Mouse (Mus musculus): ENCODE results near the gene Gm30191. TPM values are rescaled to one million over a fixed set of nuclear protein-coding genes. Genes with fewer than 3 reads are reported as not detected.

Gene Gm30191
- total RNA-seq, 2 experiments from 2014 or later = not detected

DNA sequence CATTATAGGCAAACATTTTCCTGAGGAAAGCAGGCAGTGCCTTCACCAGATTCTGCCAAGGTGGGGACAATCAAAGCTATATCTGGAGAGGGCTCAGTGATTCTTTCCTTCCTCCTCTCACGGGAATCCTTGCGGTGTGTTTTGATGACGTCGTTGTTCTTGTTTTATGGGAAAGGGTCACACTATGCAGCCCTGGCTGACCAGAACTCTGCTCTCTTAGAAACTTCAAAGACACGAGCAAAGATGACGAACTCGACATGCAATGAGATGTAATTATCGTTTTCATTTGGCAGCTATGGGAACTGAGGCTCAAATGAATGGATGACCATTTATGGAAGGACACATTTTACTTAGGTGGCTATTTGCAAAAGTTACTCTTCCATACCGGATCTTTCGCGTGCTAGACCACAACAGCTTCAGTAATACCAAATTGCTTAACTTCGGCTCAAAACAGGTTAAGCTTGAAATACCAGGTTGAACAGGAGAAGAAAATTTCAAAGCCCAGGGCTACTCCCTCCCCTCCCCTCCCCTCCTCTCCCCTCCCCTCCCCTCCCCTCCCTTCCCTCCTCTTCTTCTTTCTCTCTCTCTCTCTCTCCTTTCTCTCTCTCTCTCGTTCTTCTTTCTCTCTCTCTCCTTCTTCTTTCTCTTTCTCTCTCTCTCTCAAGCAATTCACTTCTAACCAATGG lies 26.1 kb downstream of the Gm30191 start:
- no peak for DNase-seq
- Histone ChIP-seq H3K4me3 (peak overlapping the region; percentile 41; the same call in 1 of the 2 replicates), H3K27ac (no peak overlapping the region)
- TF ChIP-seq CTCF (IDR thresholded peaks at IDR 0.05) = no peak
- intact Hi-C loops (cut with DNase I) = no loop called here

- no peak overlapping the region for H3K27ac ChIP-seq
- peak overlapping the region; percentile 41; the same call in 1 of the 2 replicates for H3K4me3 ChIP-seq
- intact Hi-C loops (cut with DNase I) = no loop called here
- no peak for DNase-seq
- no peak for TF ChIP-seq CTCF (IDR thresholded peaks at IDR 0.05)
Observed at GRCm38 (mm10) chr4:134273417-134274345, 26.9 kb downstream of the Gm30191 start.

GRCm38 (mm10) chr4:134284942-134285341 lies 38.2 kb downstream of the Gm30191 start:
- intact Hi-C loops (cut with DNase I) = no loop called here
- TF ChIP-seq CTCF (IDR thresholded peaks at IDR 0.05) = no peak
- Histone ChIP-seq H3K4me3 (no peak overlapping the region), H3K27ac (no peak overlapping the region)
- DNase-seq = no peak

- peak overlapping the region; percentile 99 for H3K4me3 ChIP-seq
- DNase-seq = no peak
- H3K27ac ChIP-seq = peak overlapping the region; percentile 94
- TF ChIP-seq CTCF (IDR thresholded peaks at IDR 0.05) = no peak
- intact Hi-C loops (cut with DNase I) = no loop called here
Observed at GRCm38 (mm10) chr4:134286226-134287167, 39.8 kb downstream of the Gm30191 start.

- peak; percentile 98 for DNase-seq
- peak; percentile 60 for TF ChIP-seq CTCF (IDR thresholded peaks at IDR 0.05)
- H3K27ac ChIP-seq = peak overlapping the region; percentile 94
- intact Hi-C loops (cut with DNase I) = no loop called here
- H3K4me3 ChIP-seq = peak overlapping the region; percentile 99
Observed at GRCm38 (mm10) chr4:134287168-134287564, 40.4 kb downstream of the Gm30191 start.

DNA sequence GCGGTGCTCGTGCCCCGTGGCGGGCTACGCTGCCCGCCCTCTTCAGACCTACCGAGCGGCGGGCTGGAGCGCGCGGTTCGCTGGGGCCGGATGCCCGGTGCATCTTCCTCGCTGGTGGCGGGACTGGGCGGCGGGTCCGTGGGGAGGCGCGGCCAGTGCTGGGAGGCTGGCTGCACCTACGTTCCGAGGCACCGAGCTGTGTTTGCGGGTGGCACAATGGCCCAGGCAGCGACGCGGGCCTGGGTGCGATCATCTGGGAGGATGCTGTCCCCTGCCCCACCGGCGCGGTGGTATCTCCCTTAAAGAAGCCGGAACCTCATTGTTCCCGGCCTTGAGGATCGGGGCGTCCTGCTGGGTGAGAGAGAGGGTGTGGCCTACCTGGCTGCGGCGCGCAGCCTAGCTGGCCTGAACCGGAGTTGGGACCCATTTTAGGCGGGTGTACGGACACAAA lies 40.9 kb downstream of the Gm30191 start, which contains the start of gene Pdik1l:
TSS of gene Pdik1l (minus strand) at position 321 of the 451 bp plus-strand sequence.
- no peak for TF ChIP-seq CTCF (IDR thresholded peaks at IDR 0.05)
- intact Hi-C loops (cut with DNase I) = no loop called here
- peak within 1 kb of the TSS; percentile 94 for H3K27ac ChIP-seq
- peak within 1 kb of the TSS; percentile 99 for H3K4me3 ChIP-seq
- DNase-seq = no peak

- Histone ChIP-seq H3K4me3 (peak overlapping the region; percentile 99), H3K27ac (peak overlapping the region; percentile 94)
- intact Hi-C loops (cut with DNase I) = no loop called here
- no peak for DNase-seq
- no peak for TF ChIP-seq CTCF (IDR thresholded peaks at IDR 0.05)
Observed at GRCm38 (mm10) chr4:134288397-134289256, 41.9 kb downstream of the Gm30191 start.

DNA sequence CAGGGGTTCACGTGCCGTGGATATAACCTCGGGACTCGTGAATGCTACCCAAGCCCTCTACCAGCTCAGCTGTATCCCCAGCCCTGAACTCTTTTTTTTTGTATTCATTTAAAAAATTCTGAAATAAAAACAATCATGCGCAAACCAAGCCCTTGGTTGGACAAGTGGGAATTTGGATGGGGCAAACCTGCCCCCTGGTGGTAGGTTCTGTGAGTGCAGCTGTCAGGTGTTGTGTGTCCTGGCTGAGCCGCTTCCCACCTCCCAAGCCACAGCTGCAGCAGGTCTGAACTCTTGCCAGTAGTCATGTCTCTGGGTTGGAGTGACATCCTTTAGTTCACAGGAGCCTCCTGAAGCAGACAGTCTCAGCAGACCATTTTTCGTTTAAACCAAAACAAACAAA lies 45.3 kb downstream of the Gm30191 start:
- Histone ChIP-seq H3K27ac (peak overlapping the region; percentile 41; the same call in 1 of the 2 replicates), H3K4me3 (no peak overlapping the region)
- intact Hi-C loops (cut with DNase I) = loop anchor here (2.0 to 10.0 kb wide), 3 partner anchors 65 to 257 kb away; partner anchors contain the start of gene Cep85
- DNase-seq = peak; percentile 77
- TF ChIP-seq CTCF (IDR thresholded peaks at IDR 0.05) = peak; percentile 90

GRCm38 (mm10) chr4:134293061-134293691 lies 46.4 kb downstream of the Gm30191 start:
- intact Hi-C loops (cut with DNase I) = loop anchor here (2.0 to 10.0 kb wide), 3 partner anchors 64 to 258 kb away; partner anchors contain the start of gene Cep85
- 0 out of 2 replicates have a peak overlapping the region, but pooled peaks have one; percentile 15 for H3K4me3 ChIP-seq
- DNase-seq = no peak
- peak overlapping the region; percentile 41 for H3K27ac ChIP-seq
- TF ChIP-seq CTCF (IDR thresholded peaks at IDR 0.05) = no peak

GRCm38 (mm10) chr4:134293692-134294163 lies 47.0 kb downstream of the Gm30191 start:
- intact Hi-C loops (cut with DNase I) = loop anchor here (2.0 to 10.0 kb wide), 3 partner anchors 64 to 259 kb away; partner anchors contain the start of gene Cep85
- Histone ChIP-seq H3K4me3 (0 out of 2 replicates have a peak overlapping the region, but pooled peaks have one; percentile 15), H3K27ac (peak overlapping the region; percentile 41)
- peak; percentile 35 for DNase-seq
- no peak for TF ChIP-seq CTCF (IDR thresholded peaks at IDR 0.05)

All from gastrocnemius, adult 2 months (tissue).